Mouse (Mus musculus): ENCODE measurements around the gene Hoxb8. TPM values are rescaled to one million over a fixed set of nuclear protein-coding genes. Genes with fewer than 3 reads are reported as not detected.

Hoxb8 gene
- 0.71 and 0.97 TPM in 2 replicates for polyA plus RNA-seq (2015; fragmentation: Nextera tagmentation; extraction: Ambion mirVana)

DNA sequence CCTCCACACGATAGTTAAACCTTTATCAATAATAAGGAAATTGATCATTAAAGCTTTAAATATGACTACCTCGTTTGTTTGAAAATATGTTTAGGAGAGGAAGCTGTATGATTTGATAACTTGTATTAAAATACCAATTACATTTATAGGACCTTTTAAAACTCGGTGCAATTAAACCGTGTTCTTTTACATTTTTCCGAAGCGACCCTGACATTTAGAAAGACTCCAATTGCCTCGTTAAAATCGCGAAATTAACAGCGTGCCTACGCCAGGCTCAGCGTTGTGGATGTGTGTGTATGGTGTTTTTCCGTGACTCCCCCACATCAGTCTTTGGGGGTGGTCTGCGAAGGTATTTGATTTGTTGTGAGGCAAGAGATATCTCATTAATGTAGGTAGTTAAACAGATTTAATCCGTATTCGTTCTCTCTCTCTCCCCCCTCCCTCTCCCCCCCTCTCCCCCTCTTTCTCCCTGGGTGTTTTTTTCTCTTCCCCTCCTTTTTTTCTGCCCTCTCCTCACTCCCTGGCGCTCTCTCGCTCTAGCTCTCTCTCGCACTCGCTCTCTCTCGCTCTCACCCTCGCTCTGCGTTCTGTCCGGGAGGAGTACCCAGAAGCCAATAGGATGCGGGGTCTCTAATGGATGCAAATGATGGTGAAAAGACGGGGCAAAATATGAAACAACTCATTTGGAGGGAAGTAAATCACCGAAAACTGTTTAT is at the start of gene Hoxb8:
Gene Hoxb8 (plus strand): TSS at position 51 of the 716 bp plus-strand sequence.
- peak within 1 kb of the TSS; percentile 69 for H3K27ac ChIP-seq (ENCODE audit: low read length)
- peak within 1 kb of the TSS; percentile 77 for H3K4me2 ChIP-seq (ENCODE audit: low read depth, low read length)
- peak within 1 kb of the TSS; percentile 61 for H3K4me3 ChIP-seq (ENCODE audit: low read length)
- no peaks in the 10 kb centered on the region for H3K9me3 ChIP-seq (ENCODE audit: control insufficient read depth, low read length)
- 2% methylated on average over 27 of the region's 27 CpGs for WGBS
- H3K9ac ChIP-seq (ENCODE audit: low read depth, low read length) = peak within 1 kb of the TSS; percentile 83
- H3K36me3 ChIP-seq (ENCODE audit: control insufficient read depth, insufficient read depth, low read length) = no peaks in the 10 kb centered on the region
- H3K4me1 ChIP-seq (ENCODE audit: control insufficient read depth, insufficient read depth, low read length) = peaks cover 15% of the 10 kb centered on the region; the same call in 1 of the 2 replicates
- no peak for ATAC-seq
- peaks cover 50% of the 10 kb centered on the region for H3K27me3 ChIP-seq (replicated peaks; ENCODE audit: control insufficient read depth, insufficient read depth, low read length)

DNA sequence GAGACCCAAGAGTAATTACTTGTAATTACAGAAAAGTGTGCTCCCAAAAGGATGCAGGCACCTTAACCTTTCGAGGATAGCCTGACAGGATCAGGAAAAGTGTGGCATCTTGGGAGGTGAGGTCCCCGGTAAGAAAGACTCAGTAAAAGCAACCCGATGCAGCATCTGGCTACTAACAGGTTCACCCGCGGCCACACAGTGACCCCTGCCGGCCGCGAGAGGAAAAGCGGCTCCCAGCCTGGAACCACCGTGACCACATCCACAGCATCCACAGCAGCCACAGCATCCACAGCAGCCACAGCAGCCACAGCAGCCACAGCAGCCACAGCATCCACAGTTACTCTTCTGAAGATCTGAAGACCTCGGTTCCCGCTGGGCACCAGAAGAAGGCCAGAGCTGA is 46.8 kb upstream of the Hoxb8 start:
- Histone ChIP-seq H3K4me3 (ENCODE audit: low read length) (no peak overlapping the region), H3K9me3 (ENCODE audit: control insufficient read depth, low read length) (no peaks in the 10 kb centered on the region), H3K27me3 (replicated peaks; ENCODE audit: control insufficient read depth, insufficient read depth, low read length) (peaks cover 18% of the 10 kb centered on the region; the same call in 1 of the 2 replicates), H3K4me1 (ENCODE audit: control insufficient read depth, insufficient read depth, low read length) (no peaks in the 10 kb centered on the region), H3K4me2 (ENCODE audit: low read depth, low read length) (no peak overlapping the region), H3K9ac (ENCODE audit: low read depth, low read length) (no peak overlapping the region), H3K36me3 (ENCODE audit: control insufficient read depth, insufficient read depth, low read length) (no peaks in the 10 kb centered on the region), H3K27ac (ENCODE audit: low read length) (no peak overlapping the region)
- ATAC-seq = no peak
- WGBS = 1% methylated on average over 12 of the region's 12 CpGs

DNA sequence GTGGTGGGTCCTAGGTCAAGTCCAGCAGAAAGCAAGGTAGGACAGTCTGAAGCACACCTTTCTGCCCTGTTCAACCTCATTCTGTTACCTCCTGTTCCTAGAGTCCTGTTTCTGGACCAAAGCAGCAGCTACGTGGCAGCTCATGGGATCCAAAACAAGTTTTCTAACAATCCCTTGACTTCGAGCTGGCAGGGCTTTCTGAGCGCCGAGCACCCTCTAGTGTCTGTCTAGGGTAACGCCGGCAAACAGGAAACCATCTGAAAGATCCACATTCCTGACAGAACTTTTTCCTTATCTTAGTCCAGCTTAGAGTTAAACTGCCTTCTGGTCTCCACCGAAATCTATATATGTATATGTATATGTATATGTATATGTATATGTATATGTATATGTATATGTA is 41.5 kb upstream of the Hoxb8 start:
- Histone ChIP-seq H3K4me2 (ENCODE audit: low read depth, low read length) (no peak overlapping the region), H3K36me3 (ENCODE audit: control insufficient read depth, insufficient read depth, low read length) (no peaks in the 10 kb centered on the region), H3K27me3 (replicated peaks; ENCODE audit: control insufficient read depth, insufficient read depth, low read length) (peaks cover 8% of the 10 kb centered on the region; the same call in 1 of the 2 replicates), H3K27ac (ENCODE audit: low read length) (no peak overlapping the region), H3K4me1 (ENCODE audit: control insufficient read depth, insufficient read depth, low read length) (no peaks in the 10 kb centered on the region), H3K4me3 (ENCODE audit: low read length) (no peak overlapping the region), H3K9me3 (ENCODE audit: control insufficient read depth, low read length) (no peaks in the 10 kb centered on the region), H3K9ac (ENCODE audit: low read depth, low read length) (no peak overlapping the region)
- WGBS = 2% methylated on average over 7 of the region's 7 CpGs
- ATAC-seq = no peak

DNA sequence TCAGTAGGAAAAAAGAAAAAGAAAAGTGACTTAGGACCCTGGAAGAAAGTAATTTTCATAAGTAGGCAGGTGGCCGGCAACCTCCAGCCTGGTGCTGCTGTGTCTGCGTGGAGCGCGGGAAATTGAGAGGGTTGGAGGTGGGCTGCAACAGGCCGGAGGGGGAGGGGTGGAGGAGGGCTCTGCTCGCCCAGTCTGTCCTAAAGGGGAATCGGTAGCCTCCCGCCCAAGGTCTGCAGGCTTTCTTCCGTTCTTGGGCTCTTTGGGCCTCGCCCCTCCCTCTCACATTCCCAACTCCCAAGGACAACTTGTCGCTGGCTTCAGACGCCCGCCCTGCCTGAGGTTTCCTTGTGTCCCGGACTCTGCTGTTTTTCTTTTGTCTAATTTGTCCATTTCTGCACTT is 30.8 kb upstream of the Hoxb8 start:
- ATAC-seq = no peak
- Histone ChIP-seq H3K27ac (ENCODE audit: low read length) (no peak overlapping the region), H3K9ac (ENCODE audit: low read depth, low read length) (peak overlapping the region; percentile 37; the same call in 1 of the 2 replicates), H3K4me3 (ENCODE audit: low read length) (no peak overlapping the region), H3K27me3 (replicated peaks; ENCODE audit: control insufficient read depth, insufficient read depth, low read length) (peaks cover 66% of the 10 kb centered on the region), H3K4me2 (ENCODE audit: low read depth, low read length) (no peak overlapping the region), H3K36me3 (ENCODE audit: control insufficient read depth, insufficient read depth, low read length) (no peaks in the 10 kb centered on the region), H3K4me1 (ENCODE audit: control insufficient read depth, insufficient read depth, low read length) (peaks cover 3% of the 10 kb centered on the region; the same call in 1 of the 2 replicates), H3K9me3 (ENCODE audit: control insufficient read depth, low read length) (no peaks in the 10 kb centered on the region)
- WGBS = 3% methylated on average over 14 of the region's 14 CpGs

DNA sequence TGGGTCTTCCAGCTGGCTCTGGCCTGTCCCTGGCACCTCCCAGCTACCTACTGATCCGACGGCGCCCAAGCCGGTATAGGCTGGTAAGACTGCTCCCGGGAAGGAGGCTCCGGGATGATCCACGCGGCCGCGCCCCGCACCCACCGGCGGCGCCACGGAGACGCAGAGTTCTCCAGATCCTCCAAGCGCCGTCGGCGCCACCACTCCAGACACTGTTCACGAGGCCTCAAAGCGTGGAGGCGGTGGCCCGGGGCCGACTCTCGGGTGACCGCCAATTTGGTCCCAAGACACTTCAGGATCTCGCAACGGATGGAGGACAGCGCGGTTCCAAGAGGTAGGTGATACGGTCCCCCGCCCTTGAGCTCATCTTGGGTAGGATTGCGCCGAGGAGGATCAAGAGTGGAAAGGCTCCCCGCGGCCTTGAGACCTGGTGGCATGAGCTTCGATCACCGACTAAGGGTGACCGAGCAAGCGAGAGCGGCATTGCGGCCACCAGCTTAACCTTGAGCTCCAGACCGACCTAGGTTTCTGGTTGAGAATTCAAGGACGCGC is 30.1 kb upstream of the Hoxb8 start:
- ATAC-seq = peak; percentile 38; the same call in 1 of the 2 replicates
- Histone ChIP-seq H3K27ac (ENCODE audit: low read length) (no peak overlapping the region), H3K9ac (ENCODE audit: low read depth, low read length) (peak overlapping the region; percentile 42; the same call in 1 of the 2 replicates), H3K36me3 (ENCODE audit: control insufficient read depth, insufficient read depth, low read length) (no peaks in the 10 kb centered on the region), H3K9me3 (ENCODE audit: control insufficient read depth, low read length) (no peaks in the 10 kb centered on the region), H3K4me3 (ENCODE audit: low read length) (peak overlapping the region; percentile 38), H3K4me2 (ENCODE audit: low read depth, low read length) (no peak overlapping the region), H3K27me3 (replicated peaks; ENCODE audit: control insufficient read depth, insufficient read depth, low read length) (peaks cover 67% of the 10 kb centered on the region), H3K4me1 (ENCODE audit: control insufficient read depth, insufficient read depth, low read length) (peaks cover 3% of the 10 kb centered on the region; the same call in 1 of the 2 replicates)
- WGBS = 1% methylated on average over 46 of the region's 46 CpGs

DNA sequence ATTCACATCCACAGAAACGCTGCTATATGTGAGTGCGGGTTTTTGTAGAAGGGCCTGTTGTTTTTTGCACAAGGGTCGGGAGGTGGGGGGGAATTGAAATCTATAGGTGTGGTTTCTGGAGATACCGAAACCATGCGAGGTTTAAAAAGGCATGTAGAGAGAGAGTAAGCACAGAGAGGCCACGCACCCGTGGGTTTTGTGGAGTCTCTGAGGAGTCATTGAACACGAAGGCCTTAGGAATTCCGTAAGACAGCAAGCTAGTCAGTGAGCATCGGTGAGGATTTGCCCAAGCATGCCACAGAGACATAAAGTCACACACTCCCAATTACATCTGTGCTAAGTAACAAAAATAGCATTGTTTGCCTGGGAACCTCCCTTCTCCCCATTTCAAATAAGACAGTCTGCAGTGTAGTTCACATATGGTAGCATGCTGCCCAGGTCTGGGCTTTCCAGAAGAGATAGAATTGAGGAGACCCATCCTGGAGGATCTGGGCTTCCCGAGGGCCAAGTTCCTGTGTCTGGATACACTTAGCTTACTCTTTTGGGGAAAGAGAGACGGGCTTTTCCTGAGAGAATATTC is 29.1 kb upstream of the Hoxb8 start:
- Histone ChIP-seq H3K9ac (ENCODE audit: low read depth, low read length) (0 out of 2 replicates have a peak overlapping the region, but pooled peaks have one; percentile 10), H3K27ac (ENCODE audit: low read length) (no peak overlapping the region), H3K4me1 (ENCODE audit: control insufficient read depth, insufficient read depth, low read length) (peaks cover 3% of the 10 kb centered on the region; the same call in 1 of the 2 replicates), H3K4me2 (ENCODE audit: low read depth, low read length) (no peak overlapping the region), H3K36me3 (ENCODE audit: control insufficient read depth, insufficient read depth, low read length) (no peaks in the 10 kb centered on the region), H3K9me3 (ENCODE audit: control insufficient read depth, low read length) (no peaks in the 10 kb centered on the region), H3K27me3 (replicated peaks; ENCODE audit: control insufficient read depth, insufficient read depth, low read length) (peaks cover 74% of the 10 kb centered on the region), H3K4me3 (ENCODE audit: low read length) (peak overlapping the region; percentile 38)
- 6% methylated on average over 12 of the region's 12 CpGs for WGBS
- ATAC-seq = no peak

DNA sequence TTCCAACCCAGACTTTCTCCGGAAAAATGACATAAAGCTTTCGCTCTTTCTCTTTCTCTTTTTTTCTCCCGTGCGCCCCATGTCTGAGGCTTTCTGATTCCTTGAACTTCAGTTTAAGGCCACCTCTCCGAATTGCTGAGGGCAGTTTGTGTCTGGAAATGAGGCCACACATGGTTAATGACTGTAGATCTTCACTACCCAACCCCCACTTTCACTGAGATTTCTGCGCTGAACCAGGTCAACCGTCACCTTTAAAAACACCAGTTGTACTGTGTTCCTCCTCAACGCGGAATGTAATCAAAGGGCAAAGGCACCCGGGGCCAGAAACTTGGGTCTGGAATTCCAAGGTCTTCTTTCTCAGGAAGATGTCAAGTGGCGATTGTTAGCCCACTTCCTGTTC is 27.5 kb upstream of the Hoxb8 start:
- no peak overlapping the region for H3K27ac ChIP-seq (ENCODE audit: low read length)
- no peak overlapping the region for H3K9ac ChIP-seq (ENCODE audit: low read depth, low read length)
- no peak for ATAC-seq
- WGBS = 4% methylated on average over 11 of the region's 11 CpGs
- H3K27me3 ChIP-seq (replicated peaks; ENCODE audit: control insufficient read depth, insufficient read depth, low read length) = peaks cover 87% of the 10 kb centered on the region
- H3K4me2 ChIP-seq (ENCODE audit: low read depth, low read length) = no peak overlapping the region
- peak overlapping the region; percentile 9; the same call in 1 of the 2 replicates for H3K4me3 ChIP-seq (ENCODE audit: low read length)
- no peaks in the 10 kb centered on the region for H3K9me3 ChIP-seq (ENCODE audit: control insufficient read depth, low read length)
- peaks cover 3% of the 10 kb centered on the region; the same call in 1 of the 2 replicates for H3K4me1 ChIP-seq (ENCODE audit: control insufficient read depth, insufficient read depth, low read length)
- no peaks in the 10 kb centered on the region for H3K36me3 ChIP-seq (ENCODE audit: control insufficient read depth, insufficient read depth, low read length)

DNA sequence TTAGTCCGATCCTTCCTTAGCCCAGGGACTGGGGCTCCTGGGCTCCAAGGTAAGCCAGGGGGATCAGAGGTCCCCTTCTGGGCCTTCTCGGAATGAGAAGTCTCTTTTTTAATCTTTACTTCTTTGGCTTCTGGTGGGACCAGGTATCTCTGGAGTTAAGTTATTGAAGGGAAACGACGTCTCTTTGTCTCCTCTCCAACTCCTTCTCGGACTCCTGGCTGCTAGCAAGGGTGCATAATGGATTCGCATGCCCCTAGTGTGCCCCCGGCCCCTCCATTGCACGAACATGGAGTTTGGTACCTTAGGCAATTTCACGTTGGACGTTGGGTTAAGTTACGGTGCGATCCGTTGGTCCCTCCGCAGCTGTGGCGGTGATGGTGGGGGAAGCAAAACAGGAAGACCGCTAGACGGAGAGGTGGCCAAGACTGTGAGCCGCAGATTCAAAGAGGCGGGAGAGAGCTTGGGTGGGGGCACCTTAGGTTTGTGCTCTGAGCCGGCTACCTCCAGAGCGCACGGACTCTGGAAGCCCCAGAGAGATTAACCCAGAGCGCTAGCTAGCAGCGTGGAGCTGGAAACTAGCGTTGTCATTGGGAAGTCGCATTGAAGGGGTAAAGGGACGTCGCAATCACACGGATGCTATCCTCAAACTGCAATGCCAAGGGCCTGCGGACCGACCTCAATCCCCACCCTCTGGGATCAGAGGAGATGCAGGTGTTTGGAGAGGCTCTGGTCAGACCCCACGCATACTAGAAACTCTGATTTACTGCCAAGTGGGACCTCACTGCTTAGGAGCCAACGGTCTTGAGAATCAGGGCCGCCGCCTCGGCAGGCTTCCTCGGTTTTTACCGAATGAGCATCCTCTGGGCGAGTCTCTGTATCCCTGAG is 26.4 kb upstream of the Hoxb8 start:
- Histone ChIP-seq H3K36me3 (ENCODE audit: control insufficient read depth, insufficient read depth, low read length) (no peaks in the 10 kb centered on the region), H3K4me2 (ENCODE audit: low read depth, low read length) (0 out of 2 replicates have a peak overlapping the region, but pooled peaks have one; percentile 13), H3K9me3 (ENCODE audit: control insufficient read depth, low read length) (no peaks in the 10 kb centered on the region), H3K9ac (ENCODE audit: low read depth, low read length) (no peak overlapping the region), H3K27me3 (replicated peaks; ENCODE audit: control insufficient read depth, insufficient read depth, low read length) (peaks cover 86% of the 10 kb centered on the region), H3K27ac (ENCODE audit: low read length) (no peak overlapping the region), H3K4me1 (ENCODE audit: control insufficient read depth, insufficient read depth, low read length) (peaks cover 3% of the 10 kb centered on the region), H3K4me3 (ENCODE audit: low read length) (peak overlapping the region; percentile 15; the same call in 1 of the 2 replicates)
- 3% methylated on average over 39 of the region's 39 CpGs for WGBS
- ATAC-seq = no peak
